Mouse (Mus musculus) E14TG2a.4 (cell line): ENCODE measurements at regions not wholly inside any gene's neighbourhood (a gene's known extent, or its start where the extent isn't known, plus 50 kb on each side); places are given as distances from the start of the nearest gene placed in this dataset.
"Not testable (repeated sequence)": the region's sequence is repeated elsewhere in the genome, so short reads cannot be mapped to it uniquely, and the experiment has no call there.

Experiments used
- H3K27me3 ChIP-seq: 2 replicates; pipeline ENCODE4 v1.6.1; 2014; ENCODE audit warnings: low read length, control low read depth; ENCODE audit not compliant: insufficient read depth
- H3K36me3 ChIP-seq: 2 replicates; pipeline ENCODE4 v1.6.1; 2014; ENCODE audit warnings: low read length, control low read depth; ENCODE audit not compliant: insufficient read depth
- H3K4me1 ChIP-seq: replicated peaks from 2 replicates; pipeline ENCODE4 v1.6.1; 2014; ENCODE audit warnings: low read depth, low read length, control low read depth
- H3K4me3 ChIP-seq: replicated peaks from 2 replicates; pipeline ENCODE4 v1.5.1; 2014; ENCODE audit warnings: mild to moderate bottlenecking, low read length
- H3K9me3 ChIP-seq: 2 replicates; pipeline ENCODE4 v1.6.1; 2014; ENCODE audit warnings: low read length, control low read depth
- CTCF ChIP-seq: conservative IDR thresholded peaks from 2 replicates; pipeline ENCODE4 v1.5.1; 2014; ENCODE audit warnings: low read length
- NANOG ChIP-seq: IDR thresholded peaks from 2 replicates; pipeline ENCODE4 v1.6.1; 2014; ENCODE audit warnings: borderline replicate concordance, low read length, mixed read lengths
- POU5F1 ChIP-seq: IDR thresholded peaks from 2 replicates; pipeline ENCODE4 v1.6.1; 2014; ENCODE audit warnings: low read length, borderline replicate concordance

GRCm38 (mm10) chr7:70267075-70267474 is 99.5 kb downstream of the Nr2f2 start:
- no peaks in the 10 kb centered on the region for H3K4me1 ChIP-seq
- H3K27me3 ChIP-seq = no peaks in the 10 kb centered on the region; the same call in 1 of the 2 replicates
- no peak overlapping the region for H3K4me3 ChIP-seq
- H3K9me3 ChIP-seq = peaks cover 7% of the 10 kb centered on the region; the same call in 1 of the 2 replicates
- no peak for TF ChIP-seq CTCF
- no peak for TF ChIP-seq NANOG
- no peak for TF ChIP-seq POU5F1
- no peaks in the 10 kb centered on the region for H3K36me3 ChIP-seq

GRCm38 (mm10) chr7:70256806-70257205 is 109.7 kb downstream of the Nr2f2 start:
- Histone ChIP-seq H3K4me1 (no peaks in the 10 kb centered on the region), H3K36me3 (no peaks in the 10 kb centered on the region), H3K9me3 (no peaks in the 10 kb centered on the region; the same call in 1 of the 2 replicates), H3K4me3 (no peak overlapping the region), H3K27me3 (no peaks in the 10 kb centered on the region)
- TF ChIP-seq NANOG (no peak), POU5F1 (no peak), CTCF (no peak)

GRCm38 (mm10) chr7:70255072-70255471 is 111.5 kb downstream of the Nr2f2 start:
- no peaks in the 10 kb centered on the region for H3K27me3 ChIP-seq
- no peak for TF ChIP-seq CTCF
- no peak for TF ChIP-seq NANOG
- TF ChIP-seq POU5F1 = no peak
- no peaks in the 10 kb centered on the region for H3K36me3 ChIP-seq
- H3K4me1 ChIP-seq = no peaks in the 10 kb centered on the region
- H3K4me3 ChIP-seq = no peak overlapping the region
- no peaks in the 10 kb centered on the region; the same call in 1 of the 2 replicates for H3K9me3 ChIP-seq

- no peaks in the 10 kb centered on the region for H3K36me3 ChIP-seq
- no peak for TF ChIP-seq CTCF
- no peak for TF ChIP-seq POU5F1
- no peak for TF ChIP-seq NANOG
- no peak overlapping the region for H3K4me3 ChIP-seq
- H3K9me3 ChIP-seq = no peaks in the 10 kb centered on the region
- no peaks in the 10 kb centered on the region for H3K4me1 ChIP-seq
- H3K27me3 ChIP-seq = no peaks in the 10 kb centered on the region
Observed at GRCm38 (mm10) chr7:70253275-70253674, 113.3 kb downstream of the Nr2f2 start.

DNA sequence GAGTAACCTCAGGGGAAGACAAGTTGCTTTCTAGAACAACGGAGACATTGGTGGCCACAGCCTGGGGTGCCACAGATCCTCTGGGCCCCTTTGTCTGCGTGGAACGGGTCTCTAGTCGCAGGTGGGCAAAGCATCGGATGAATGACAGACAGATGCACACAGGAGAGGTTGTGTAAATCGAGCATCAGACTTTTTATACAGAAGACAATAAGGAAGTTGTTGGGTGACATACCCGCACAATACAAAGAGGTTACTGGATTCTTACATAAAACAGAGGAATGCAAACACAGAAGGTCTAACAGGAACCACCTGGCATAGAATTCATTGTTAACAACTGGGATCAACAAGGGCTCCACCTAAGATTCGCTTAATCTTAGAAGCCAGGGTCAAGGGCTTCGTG is 127.5 kb downstream of the Nr2f2 start:
- Histone ChIP-seq H3K9me3 (peaks cover 18% of the 10 kb centered on the region), H3K4me1 (peaks cover 19% of the 10 kb centered on the region)
- peak; percentile 74 for TF ChIP-seq NANOG
- not testable (repeated sequence) for H3K4me3 ChIP-seq, H3K27me3 ChIP-seq, H3K36me3 ChIP-seq

GRCm38 (mm10) chr7:70219310-70219709 is 147.2 kb downstream of the Nr2f2 start:
- Histone ChIP-seq H3K9me3 (no peaks in the 10 kb centered on the region), H3K4me1 (no peaks in the 10 kb centered on the region), H3K36me3 (no peaks in the 10 kb centered on the region), H3K4me3 (no peak overlapping the region), H3K27me3 (no peaks in the 10 kb centered on the region)
- TF ChIP-seq NANOG = no peak
- TF ChIP-seq POU5F1 = no peak
- TF ChIP-seq CTCF = no peak

- no peaks in the 10 kb centered on the region for H3K4me1 ChIP-seq
- H3K9me3 ChIP-seq = peaks cover 8% of the 10 kb centered on the region; the same call in 1 of the 2 replicates
- no peak for TF ChIP-seq CTCF
- no peak for TF ChIP-seq NANOG
- no peak for TF ChIP-seq POU5F1
- H3K27me3 ChIP-seq = no peaks in the 10 kb centered on the region
- no peaks in the 10 kb centered on the region for H3K36me3 ChIP-seq
- no peak overlapping the region for H3K4me3 ChIP-seq
Observed at GRCm38 (mm10) chr7:70217137-70217536, 149.4 kb downstream of the Nr2f2 start.

DNA sequence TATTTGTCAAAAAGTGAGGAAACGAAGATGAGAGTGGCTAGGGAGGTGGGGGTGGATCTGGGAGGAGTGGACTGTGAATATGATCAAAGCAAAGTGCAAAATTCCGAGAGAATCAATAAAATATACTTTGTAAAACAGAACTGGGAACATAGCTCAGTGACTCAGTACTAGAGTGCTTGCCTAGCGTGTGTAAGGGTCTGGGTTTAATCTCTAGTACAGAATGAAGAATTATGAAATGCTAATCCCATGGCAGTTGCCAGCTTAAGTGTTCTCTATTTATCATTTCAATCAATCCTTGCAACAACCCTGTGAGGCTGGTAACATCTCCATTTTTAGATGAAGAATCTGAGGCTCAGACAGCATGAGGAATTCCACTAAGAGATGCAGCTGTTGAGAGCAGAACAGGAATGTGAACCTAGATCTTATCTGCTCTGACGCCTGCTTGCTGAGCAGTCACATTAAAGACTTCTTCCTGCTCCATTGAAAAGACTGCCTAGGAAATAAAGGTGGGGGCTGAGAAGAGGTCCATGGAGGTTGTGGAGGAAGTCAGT is 152.5 kb downstream of the Nr2f2 start:
- Histone ChIP-seq H3K4me3 (no peak overlapping the region), H3K36me3 (no peaks in the 10 kb centered on the region), H3K27me3 (no peaks in the 10 kb centered on the region), H3K9me3 (peaks cover 8% of the 10 kb centered on the region; the same call in 1 of the 2 replicates), H3K4me1 (no peaks in the 10 kb centered on the region)
- TF ChIP-seq CTCF (no peak), NANOG (no peak), POU5F1 (no peak)

DNA sequence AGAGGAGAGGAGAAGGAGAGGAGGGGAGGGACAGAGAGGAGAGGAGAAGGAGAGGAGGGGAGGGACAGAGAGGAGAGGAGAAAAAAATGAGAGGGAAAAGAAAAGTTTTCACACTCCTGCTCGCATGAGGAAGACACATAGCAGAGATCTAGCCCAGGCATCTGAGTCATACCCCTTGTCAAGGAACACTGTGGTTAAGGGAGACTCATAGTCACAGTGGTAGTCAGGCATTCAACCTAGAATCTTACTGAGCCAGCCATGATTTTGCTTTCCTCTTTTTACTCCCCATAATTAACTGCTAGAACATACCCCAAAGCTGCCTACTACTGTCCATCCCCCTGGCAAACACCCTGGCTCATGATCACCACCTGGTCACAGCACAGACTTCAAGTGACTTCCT is 160.6 kb downstream of the Nr2f2 start:
- H3K4me1 ChIP-seq = no peaks in the 10 kb centered on the region
- no peak overlapping the region for H3K4me3 ChIP-seq
- TF ChIP-seq CTCF (no peak), POU5F1 (no peak), NANOG (no peak)
- H3K27me3 ChIP-seq = no peaks in the 10 kb centered on the region
- no peaks in the 10 kb centered on the region for H3K9me3 ChIP-seq
- no peaks in the 10 kb centered on the region for H3K36me3 ChIP-seq
